Mouse (Mus musculus): ENCODE measurements around the gene En1. TPM values are rescaled to one million over a fixed set of nuclear protein-coding genes. Genes with fewer than 3 reads are reported as not detected.

Gene En1
- polyA plus RNA-seq, 1 experiment from 2014 or later: not detected

GRCm38 (mm10) chr1:120608461-120608860 lies 6.2 kb downstream of the En1 start:
- peaks cover 3% of the 10 kb centered on the region; the same call in 1 of the 2 replicates for H3K4me1 ChIP-seq (replicated peaks; ENCODE audit: insufficient read depth, low read length)
- WGBS: 19% methylated on average over 3 of the region's 3 CpGs
- H3K9me3 ChIP-seq (replicated peaks; ENCODE audit: low read length): no peaks in the 10 kb centered on the region
- no peak for TF ChIP-seq CTCF (IDR thresholded peaks at IDR 0.05; ENCODE audit: low read depth)
- ATAC-seq (replicated peaks; ENCODE audit: low FRiP score, low read depth) (no peak), DNase-seq (ENCODE audit: low spot score) (no peak)
- H3K27ac ChIP-seq: no peak overlapping the region
- H3K4me2 ChIP-seq (ENCODE audit: low read length): no peak overlapping the region
- H3K36me3 ChIP-seq (ENCODE audit: insufficient read depth, low read length): no peaks in the 10 kb centered on the region
- no peak overlapping the region for H3K9ac ChIP-seq (ENCODE audit: low read depth, low read length)
- peaks cover 94% of the 10 kb centered on the region for H3K27me3 ChIP-seq (ENCODE audit: insufficient read depth, low read length)
- H3K4me3 ChIP-seq (replicated peaks; ENCODE audit: low read depth, low read length): no peak overlapping the region

DNA sequence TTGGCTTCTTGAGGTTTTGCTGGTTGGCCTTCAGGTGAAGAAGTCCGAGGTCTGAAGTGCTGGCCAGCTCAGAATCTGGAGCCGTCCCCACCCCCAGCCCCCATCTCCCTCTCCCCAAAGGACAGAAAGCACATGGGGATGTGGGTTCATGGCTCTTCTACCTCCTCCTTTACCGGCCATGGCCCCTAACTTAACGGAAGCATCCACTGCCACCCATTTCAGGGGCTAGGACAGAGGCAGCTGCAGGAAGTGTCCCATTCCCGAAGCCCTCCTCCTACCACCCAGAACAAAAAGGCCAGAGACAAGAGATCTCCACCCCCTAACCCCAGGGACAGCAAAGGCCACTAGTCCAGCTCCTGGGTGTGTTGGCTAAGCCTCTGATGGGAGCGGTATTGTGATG lies 7.4 kb downstream of the En1 start:
- H3K9me3 ChIP-seq (replicated peaks; ENCODE audit: low read length): no peaks in the 10 kb centered on the region
- no peaks in the 10 kb centered on the region for H3K36me3 ChIP-seq (ENCODE audit: insufficient read depth, low read length)
- H3K27me3 ChIP-seq (ENCODE audit: insufficient read depth, low read length): peaks cover 96% of the 10 kb centered on the region
- ATAC-seq (replicated peaks; ENCODE audit: low FRiP score, low read depth) (no peak), DNase-seq (ENCODE audit: low spot score) (no peak)
- no peaks in the 10 kb centered on the region; the same call in 1 of the 2 replicates for H3K4me1 ChIP-seq (replicated peaks; ENCODE audit: insufficient read depth, low read length)
- H3K4me2 ChIP-seq (ENCODE audit: low read length): no peak overlapping the region
- H3K9ac ChIP-seq (ENCODE audit: low read depth, low read length): no peak overlapping the region
- H3K4me3 ChIP-seq (replicated peaks; ENCODE audit: low read depth, low read length): no peak overlapping the region
- H3K27ac ChIP-seq: no peak overlapping the region
- TF ChIP-seq CTCF (IDR thresholded peaks at IDR 0.05; ENCODE audit: low read depth): no peak
- WGBS: 5% methylated on average over 6 of the region's 6 CpGs

- ATAC-seq (replicated peaks; ENCODE audit: low FRiP score, low read depth) (no peak), DNase-seq (ENCODE audit: low spot score) (no peak)
- Histone ChIP-seq H3K4me3 (replicated peaks; ENCODE audit: low read depth, low read length) (peak overlapping the region; percentile 4; the same call in 1 of the 2 replicates), H3K27ac (no peak overlapping the region), H3K9ac (ENCODE audit: low read depth, low read length) (no peak overlapping the region), H3K27me3 (ENCODE audit: insufficient read depth, low read length) (peaks cover 100% of the 10 kb centered on the region), H3K4me1 (replicated peaks; ENCODE audit: insufficient read depth, low read length) (no peaks in the 10 kb centered on the region; the same call in 1 of the 2 replicates), H3K4me2 (ENCODE audit: low read length) (no peak overlapping the region), H3K36me3 (ENCODE audit: insufficient read depth, low read length) (no peaks in the 10 kb centered on the region), H3K9me3 (replicated peaks; ENCODE audit: low read length) (no peaks in the 10 kb centered on the region)
- TF ChIP-seq CTCF (IDR thresholded peaks at IDR 0.05; ENCODE audit: low read depth): no peak
- WGBS: 2% methylated on average over 32 of the region's 32 CpGs
Measured at GRCm38 (mm10) chr1:120613461-120614306, 11.5 kb downstream of the En1 start.

DNA sequence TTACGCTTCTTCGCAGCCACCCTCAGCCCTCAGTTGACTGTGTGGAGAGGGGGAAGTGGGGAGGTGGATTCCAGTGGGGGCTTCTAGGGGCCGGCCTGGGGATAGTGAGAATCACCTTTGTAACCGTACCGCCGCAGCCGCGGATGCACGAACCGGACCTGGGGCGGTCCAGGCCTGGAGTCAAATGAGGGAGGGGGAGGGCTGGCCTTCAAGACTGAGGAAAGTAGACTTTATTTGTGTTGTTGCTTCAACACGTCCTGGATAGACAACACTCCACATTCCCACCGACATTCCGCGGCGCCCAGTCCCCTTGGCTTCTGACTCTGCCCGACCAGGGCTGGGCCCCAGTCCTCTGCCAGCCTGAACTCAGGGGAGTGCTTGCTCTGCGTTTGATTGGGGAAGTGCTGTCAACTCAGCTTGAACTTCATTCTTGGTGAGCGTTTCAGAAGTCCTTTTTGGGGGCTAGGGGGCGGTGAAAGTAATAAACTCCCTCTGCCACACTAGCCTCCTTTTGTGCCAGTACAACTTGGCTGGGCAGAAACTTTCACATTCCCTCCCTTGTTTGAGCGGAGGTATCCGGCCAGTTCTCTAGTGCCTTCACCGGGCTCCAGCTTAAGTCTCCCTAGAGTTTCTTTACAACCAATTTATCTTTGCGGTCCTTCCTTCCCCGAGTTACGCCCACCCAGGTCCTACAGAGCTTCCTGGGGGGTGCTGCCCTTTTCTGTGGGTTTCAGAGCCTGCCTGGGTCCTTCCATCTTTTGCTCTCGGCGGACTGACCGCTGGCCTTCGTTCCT lies 12.3 kb downstream of the En1 start:
- WGBS: 2% methylated on average over 30 of the region's 30 CpGs
- Histone ChIP-seq H3K4me1 (replicated peaks; ENCODE audit: insufficient read depth, low read length) (no peaks in the 10 kb centered on the region; the same call in 1 of the 2 replicates), H3K27me3 (ENCODE audit: insufficient read depth, low read length) (peaks cover 94% of the 10 kb centered on the region), H3K4me3 (replicated peaks; ENCODE audit: low read depth, low read length) (no peak overlapping the region), H3K9ac (ENCODE audit: low read depth, low read length) (no peak overlapping the region), H3K27ac (no peak overlapping the region), H3K9me3 (replicated peaks; ENCODE audit: low read length) (no peaks in the 10 kb centered on the region), H3K4me2 (ENCODE audit: low read length) (no peak overlapping the region), H3K36me3 (ENCODE audit: insufficient read depth, low read length) (no peaks in the 10 kb centered on the region)
- DNase-seq (ENCODE audit: low spot score) (no peak), ATAC-seq (replicated peaks; ENCODE audit: low FRiP score, low read depth) (no peak)
- TF ChIP-seq CTCF (IDR thresholded peaks at IDR 0.05; ENCODE audit: low read depth): no peak

GRCm38 (mm10) chr1:120615521-120615920 lies 13.3 kb downstream of the En1 start:
- no peak overlapping the region for H3K4me3 ChIP-seq (replicated peaks; ENCODE audit: low read depth, low read length)
- TF ChIP-seq CTCF (IDR thresholded peaks at IDR 0.05; ENCODE audit: low read depth): no peak
- no peak overlapping the region for H3K27ac ChIP-seq
- ATAC-seq (replicated peaks; ENCODE audit: low FRiP score, low read depth) (no peak), DNase-seq (ENCODE audit: low spot score) (no peak)
- peaks cover 88% of the 10 kb centered on the region for H3K27me3 ChIP-seq (ENCODE audit: insufficient read depth, low read length)
- no peak overlapping the region for H3K9ac ChIP-seq (ENCODE audit: low read depth, low read length)
- WGBS: 3% methylated on average over 4 of the region's 4 CpGs
- no peaks in the 10 kb centered on the region for H3K9me3 ChIP-seq (replicated peaks; ENCODE audit: low read length)
- no peaks in the 10 kb centered on the region; the same call in 1 of the 2 replicates for H3K4me1 ChIP-seq (replicated peaks; ENCODE audit: insufficient read depth, low read length)
- no peak overlapping the region for H3K4me2 ChIP-seq (ENCODE audit: low read length)
- no peaks in the 10 kb centered on the region for H3K36me3 ChIP-seq (ENCODE audit: insufficient read depth, low read length)

DNA sequence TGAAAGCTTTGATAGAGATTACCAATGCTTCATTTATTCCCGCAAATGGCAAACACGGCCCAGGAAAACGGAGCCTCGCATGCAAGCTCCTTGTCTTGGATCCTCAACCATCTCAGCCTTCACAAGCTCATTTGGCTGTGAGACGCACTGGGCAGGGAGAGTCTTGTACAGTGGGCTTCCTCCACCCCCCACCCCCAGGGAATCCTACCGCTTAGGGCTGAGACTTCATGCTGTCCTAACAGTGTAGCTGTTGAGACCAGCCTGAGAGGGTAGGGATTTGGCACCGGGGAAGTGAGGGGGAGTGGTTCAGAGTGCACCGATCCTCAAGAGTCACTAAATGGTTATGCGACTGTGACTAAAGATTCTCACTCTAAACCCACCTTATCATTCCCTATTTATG lies 13.7 kb downstream of the En1 start:
- no peaks in the 10 kb centered on the region for H3K9me3 ChIP-seq (replicated peaks; ENCODE audit: low read length)
- no peak for ATAC-seq (replicated peaks; ENCODE audit: low FRiP score, low read depth)
- no peak overlapping the region for H3K4me3 ChIP-seq (replicated peaks; ENCODE audit: low read depth, low read length)
- H3K9ac ChIP-seq (ENCODE audit: low read depth, low read length): no peak overlapping the region
- H3K27me3 ChIP-seq (ENCODE audit: insufficient read depth, low read length): peaks cover 84% of the 10 kb centered on the region
- H3K4me1 ChIP-seq (replicated peaks; ENCODE audit: insufficient read depth, low read length): no peaks in the 10 kb centered on the region; the same call in 1 of the 2 replicates
- H3K36me3 ChIP-seq (ENCODE audit: insufficient read depth, low read length): no peaks in the 10 kb centered on the region
- DNase-seq (ENCODE audit: low spot score): no peak
- WGBS: 3% methylated on average over 9 of the region's 9 CpGs
- no peak overlapping the region for H3K27ac ChIP-seq
- no peak overlapping the region for H3K4me2 ChIP-seq (ENCODE audit: low read length)
- no peak for TF ChIP-seq CTCF (IDR thresholded peaks at IDR 0.05; ENCODE audit: low read depth)
